Mouse (Mus musculus) cerebellum, adult 2 months (tissue): ENCODE results near the gene Hist1h3c.

Experiments
- CTCF ChIP-seq: fragments of 200-500 bp; IDR thresholded peaks from 2 replicates; pipeline ENCODE4 v1.5.1; 2011; ENCODE audit warnings: low read depth, mild to moderate bottlenecking, control low read depth, low read length, moderate library complexity, borderline replicate concordance; ENCODE audit not compliant: insufficient read depth
- POLR2A ChIP-seq: fragments of 200-500 bp; IDR thresholded peaks from 2 replicates; pipeline ENCODE4 v1.6.1; 2011; ENCODE audit warnings: low read length, control low read depth, borderline replicate concordance; ENCODE audit not compliant: insufficient read depth

DNA sequence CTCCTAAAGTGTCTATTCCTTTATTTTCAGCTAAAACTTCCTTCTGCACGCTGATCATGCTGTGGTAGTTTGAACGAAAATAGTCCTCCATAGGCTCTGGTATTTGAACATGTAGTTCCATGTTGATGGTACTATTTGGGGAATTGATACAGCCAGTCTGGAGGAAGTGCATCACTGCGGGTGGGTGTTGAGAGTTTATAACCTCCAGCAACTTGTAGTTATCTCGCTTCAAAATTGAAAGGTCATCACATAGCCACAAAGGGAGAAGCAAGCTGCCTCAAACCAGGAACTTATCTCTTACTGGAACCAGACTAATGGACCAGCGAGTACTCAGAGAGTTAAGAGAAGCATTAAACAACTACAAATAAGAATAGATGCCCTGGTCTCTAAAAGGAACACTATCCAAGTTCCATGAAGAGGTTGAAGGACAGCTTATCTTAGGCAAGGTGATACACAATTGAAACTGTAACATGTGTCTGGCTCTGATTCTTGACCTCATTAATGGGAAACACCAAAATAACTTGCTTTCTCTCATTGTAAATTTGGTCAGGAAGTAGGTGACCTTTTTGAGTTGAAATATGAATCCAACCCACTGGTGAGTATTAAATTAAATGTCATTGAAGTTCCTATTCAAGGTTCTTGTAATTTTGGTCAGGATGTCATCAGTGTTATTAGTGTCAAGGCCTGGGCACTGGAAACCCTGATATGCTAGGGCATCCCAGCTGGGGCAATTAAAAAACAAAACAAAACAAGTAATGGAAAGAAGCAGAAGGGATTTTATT is 28.9 kb downstream of the Hist1h3c start:
- TF ChIP-seq POLR2A (no peak), CTCF (no peak)
